Mouse (Mus musculus): ENCODE data around the gene Slc39a12.

DNA sequence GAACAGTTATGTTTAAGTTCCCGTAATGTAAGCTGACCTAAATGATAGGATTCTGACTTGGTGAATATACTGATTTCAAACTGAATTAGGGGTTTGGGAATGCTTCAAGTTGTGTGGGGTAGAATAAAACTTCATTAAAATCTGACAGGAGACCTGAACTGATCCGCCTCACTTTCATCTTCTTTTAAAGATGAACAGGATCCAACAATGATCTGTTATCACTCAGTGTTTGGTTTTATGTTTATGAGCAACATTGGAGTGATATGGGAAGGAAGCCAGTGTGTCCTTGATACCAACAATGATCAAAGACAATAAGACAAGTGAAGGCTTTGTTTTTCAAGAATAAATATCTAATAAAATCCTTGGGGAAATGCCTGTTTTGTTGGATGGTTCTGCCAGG lies 155.7 kb downstream of the Slc39a12 start:
- TF ChIP-seq CTCF (IDR thresholded peaks at IDR 0.05; ENCODE audit: borderline replicate concordance, insufficient read depth, low read length) (no peak), POLR2A (IDR thresholded peaks at IDR 0.05; ENCODE audit: low read depth, low read length) (no peak)
